Mouse (Mus musculus) thymus, adult 2 months (tissue): ENCODE results near the gene Pigh. TPM values are rescaled to one million over a fixed set of nuclear protein-coding genes. Genes with fewer than 3 reads are reported as not detected.
A peak's percentile ranks its signal among the peaks of the same experiment; 100 is the strongest.

ENCODE experiments used
- DNase-seq: peaks from one replicate; pipeline ENCODE4 v3.0.0; 2021
- H3K27ac ChIP-seq: fragments of 200-500 bp; 2 replicates; pipeline ENCODE4 v1.5.1; 2012; ENCODE audit warnings: low read length, control low read depth; ENCODE audit not compliant: control insufficient read depth, insufficient read depth
- H3K27me3 ChIP-seq: fragments of 200-500 bp; 2 replicates; pipeline ENCODE4 v1.6.1; 2012; ENCODE audit warnings: mild to moderate bottlenecking, low read length, moderate library complexity, mixed read lengths; ENCODE audit not compliant: control insufficient read depth, insufficient read depth
- H3K36me3 ChIP-seq: fragments of 200-500 bp; 2 replicates; pipeline ENCODE4 v1.6.1; 2012; ENCODE audit warnings: mild to moderate bottlenecking, low read length, moderate library complexity; ENCODE audit not compliant: control insufficient read depth, insufficient read depth
- H3K4me1 ChIP-seq: fragments of 200-500 bp; replicated peaks from 2 replicates; pipeline ENCODE4 v1.6.1; 2012; ENCODE audit warnings: low read length; ENCODE audit not compliant: control insufficient read depth, insufficient read depth
- H3K4me3 ChIP-seq: fragments of 200-500 bp; 2 replicates; pipeline ENCODE4 v1.5.1; 2012; ENCODE audit warnings: mild to moderate bottlenecking, low read length, control low read depth, moderate library complexity; ENCODE audit not compliant: control insufficient read depth, insufficient read depth
- CTCF ChIP-seq: fragments of 200-500 bp; IDR thresholded peaks from 2 replicates; pipeline ENCODE4 v1.5.1; 2012; ENCODE audit warnings: mild to moderate bottlenecking, control low read depth, low read length, moderate library complexity, borderline replicate concordance; ENCODE audit not compliant: control insufficient read depth, poor library complexity, insufficient read depth; ENCODE audit errors: extremely low read depth
- POLR2A ChIP-seq: fragments of 200-500 bp; IDR thresholded peaks from 2 replicates; pipeline ENCODE4 v1.6.1; 2012; ENCODE audit warnings: mild to moderate bottlenecking, low read length, control low read depth, moderate library complexity; ENCODE audit not compliant: control insufficient read depth, poor library complexity, insufficient read depth; ENCODE audit errors: extremely low read depth
- WGBS: fragments of 180-500 bp; shearing (Covaris S2); methylation state at CpG from one replicate; pipeline ENCODE4 v1.1.7; 2018; 5-methylcytosine and 5-hydroxymethylcytosine counted together
- polyA plus RNA-seq: library from polyadenylated mRNA; depleted of rRNA; stranded (reverse); fragments of >200 nt; gene quantifications from 2 replicates; pipeline ENCODE4 v1.2.3, GENCODE M21; 2012

The Pigh gene
- polyA plus RNA-seq, 1 experiment, result 21.3 TPM

GRCm38 (mm10) chr12:79069187-79069608 is 20.3 kb downstream of the Pigh start:
- TF ChIP-seq POLR2A, result no peak
- 96% methylated on average over 6 of the region's 6 CpGs for WGBS
- Histone ChIP-seq H3K4me3 (no peak overlapping the region), H3K27ac (no peak overlapping the region), H3K27me3 (no peaks in the 10 kb centered on the region), H3K4me1 (peaks cover 7% of the 10 kb centered on the region; the same call in 1 of the 2 replicates), H3K36me3 (no peaks in the 10 kb centered on the region; the same call in 1 of the 2 replicates)
- no peak for DNase-seq

- 96% methylated on average over 11 of the region's 11 CpGs for WGBS
- H3K27ac ChIP-seq, result no peak overlapping the region
- TF ChIP-seq POLR2A (no peak), CTCF (no peak)
- H3K27me3 ChIP-seq, result no peaks in the 10 kb centered on the region
- no peaks in the 10 kb centered on the region for H3K36me3 ChIP-seq
- H3K4me3 ChIP-seq, result no peak overlapping the region
- no peak for DNase-seq
- peaks cover 7% of the 10 kb centered on the region; the same call in 1 of the 2 replicates for H3K4me1 ChIP-seq
Measured at GRCm38 (mm10) chr12:79068306-79068705, 21.1 kb downstream of the Pigh start.

- DNase-seq, result no peak
- H3K27ac ChIP-seq, result no peak overlapping the region
- H3K27me3 ChIP-seq, result no peaks in the 10 kb centered on the region
- TF ChIP-seq CTCF (no peak), POLR2A (no peak)
- 97% methylated on average over 5 of the region's 5 CpGs for WGBS
- H3K4me1 ChIP-seq, result peaks cover 7% of the 10 kb centered on the region; the same call in 1 of the 2 replicates
- no peaks in the 10 kb centered on the region for H3K36me3 ChIP-seq
- no peak overlapping the region for H3K4me3 ChIP-seq
Measured at GRCm38 (mm10) chr12:79067526-79067925, 21.9 kb downstream of the Pigh start.

GRCm38 (mm10) chr12:79066431-79066830 is 23.0 kb downstream of the Pigh start:
- peaks cover 7% of the 10 kb centered on the region; the same call in 1 of the 2 replicates for H3K4me1 ChIP-seq
- H3K27me3 ChIP-seq, result no peaks in the 10 kb centered on the region
- TF ChIP-seq CTCF, result no peak
- TF ChIP-seq POLR2A, result no peak
- no peak overlapping the region for H3K4me3 ChIP-seq
- no peak overlapping the region for H3K27ac ChIP-seq
- 90% methylated on average over 9 of the region's 9 CpGs for WGBS
- DNase-seq, result no peak
- no peaks in the 10 kb centered on the region for H3K36me3 ChIP-seq

GRCm38 (mm10) chr12:79064451-79064850 is 25.0 kb downstream of the Pigh start:
- Histone ChIP-seq H3K4me1 (peaks cover under 1% of the 10 kb centered on the region; the same call in 1 of the 2 replicates), H3K4me3 (no peak overlapping the region), H3K27me3 (no peaks in the 10 kb centered on the region), H3K36me3 (no peaks in the 10 kb centered on the region), H3K27ac (no peak overlapping the region)
- no peak for TF ChIP-seq POLR2A
- no peak for TF ChIP-seq CTCF
- peak; percentile 27 for DNase-seq
- 94% methylated on average over 13 of the region's 13 CpGs for WGBS

GRCm38 (mm10) chr12:79060766-79061652 is 28.4 kb downstream of the Pigh start:
- no peak overlapping the region for H3K27ac ChIP-seq
- 74% methylated on average over 7 of the region's 7 CpGs for WGBS
- TF ChIP-seq POLR2A, result no peak
- no peak for TF ChIP-seq CTCF
- DNase-seq, result no peak
- H3K27me3 ChIP-seq, result no peaks in the 10 kb centered on the region
- H3K4me3 ChIP-seq, result no peak overlapping the region
- no peaks in the 10 kb centered on the region for H3K4me1 ChIP-seq
- H3K36me3 ChIP-seq, result no peaks in the 10 kb centered on the region
